Mouse (Mus musculus) kidney, postnatal 14 days (tissue): ENCODE measurements around the gene Mkks.
A peak's percentile ranks its signal among the peaks of the same experiment; 100 is the strongest.
"Not testable (repeated sequence)": the region's sequence is repeated elsewhere in the genome, so short reads cannot be mapped to it uniquely, and the experiment has no call there.

ENCODE experiments used
- DNase-seq: peaks from one replicate; pipeline ENCODE4 v3.0.0; 2022; ENCODE audit warnings: mixed read lengths

Gene Mkks

DNA sequence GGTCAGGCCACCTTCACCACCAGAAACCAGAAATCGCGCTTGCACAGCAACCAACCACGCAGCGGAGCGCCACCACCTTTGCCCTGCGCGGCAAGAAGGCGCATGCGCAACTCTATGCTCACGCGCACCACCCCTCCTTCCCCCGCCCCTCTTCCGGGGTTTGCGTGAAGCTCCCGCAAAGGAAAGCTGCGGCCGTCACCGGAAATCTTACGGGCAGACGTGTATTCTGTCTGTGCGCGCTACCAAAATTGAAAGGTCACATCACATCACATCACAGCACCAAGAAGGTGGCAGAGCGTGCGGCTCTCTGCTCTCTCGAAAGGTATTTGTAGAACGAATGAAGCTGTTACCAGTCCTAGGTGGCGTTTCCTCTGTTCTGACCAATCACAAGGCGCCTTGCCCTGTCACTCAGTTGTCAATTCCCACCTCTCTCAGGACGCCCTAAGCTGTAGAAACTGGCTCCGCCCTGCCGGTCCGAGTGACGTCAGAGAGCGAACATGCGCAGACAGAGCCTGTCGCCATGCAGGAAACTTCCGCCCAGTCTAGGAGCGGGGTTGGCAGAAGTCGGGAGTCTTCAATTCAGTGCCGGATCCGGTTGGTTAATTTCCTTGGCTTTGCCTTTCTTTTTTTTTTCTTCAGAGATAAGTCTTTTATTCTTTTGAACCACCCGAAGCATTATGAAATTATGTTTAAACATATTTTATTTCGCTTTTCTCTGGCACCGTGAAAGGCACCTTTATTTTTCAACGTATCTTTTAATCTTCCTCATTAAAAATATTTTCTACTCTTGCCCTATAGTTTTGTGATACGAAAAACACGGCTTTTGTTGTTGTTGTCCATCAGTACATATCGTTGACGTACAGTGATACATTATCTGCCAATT is at the start of gene Mkks, which contains the start of the genes Slx4ip and AL731706.1:
Mkks (minus strand) TSS at position 322 of the 883 bp plus-strand sequence.
Slx4ip (plus strand) TSS at position 151 of the 883 bp plus-strand sequence.
AL731706.1 (minus strand) TSS at position 322 of the 883 bp plus-strand sequence.
- DNase-seq, result peak; percentile 100

DNA sequence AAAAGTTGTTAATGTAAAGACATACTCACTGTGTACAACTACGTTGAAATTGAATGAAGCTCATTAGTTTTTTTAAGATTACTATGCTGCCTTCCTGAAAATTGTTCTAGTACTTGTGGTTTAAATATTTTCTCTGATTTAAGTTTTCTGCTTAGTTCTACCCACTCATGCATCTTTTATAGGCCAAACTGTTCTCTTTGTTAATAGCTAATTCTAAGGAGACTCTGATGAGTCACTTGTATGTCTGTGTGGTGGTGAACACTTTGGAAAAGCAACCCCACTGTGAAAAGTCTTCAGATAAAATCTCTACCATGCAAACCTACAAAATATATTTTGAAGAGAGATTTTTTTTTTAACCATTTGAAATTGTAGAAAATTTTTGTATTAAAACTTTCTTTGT is 47.1 kb upstream of the Mkks start:
- DNase-seq, result no peak

- no peak for DNase-seq
Measured at GRCm38 (mm10) chr2:136936391-136937288, 45.5 kb upstream of the Mkks start.

DNA sequence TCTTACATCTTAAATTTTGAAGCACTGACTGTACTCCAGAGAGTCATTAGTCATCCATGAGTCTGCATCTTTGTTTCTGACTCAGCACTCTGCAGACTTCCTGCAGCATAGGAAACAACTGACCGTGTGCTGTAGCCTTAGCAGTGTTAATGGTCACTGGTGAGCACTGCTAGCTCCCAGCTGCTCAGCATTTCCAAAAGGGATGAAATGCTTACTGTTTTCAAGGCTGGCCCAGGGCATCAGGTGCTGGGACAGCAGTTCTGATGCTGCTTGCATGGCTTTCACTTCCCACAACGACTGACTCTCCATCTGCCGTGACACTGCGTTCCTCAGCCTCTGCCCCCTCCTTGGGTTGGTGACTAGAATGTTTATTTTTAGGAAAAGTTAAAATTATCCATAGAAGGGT is 29.8 kb upstream of the Mkks start:
- peak; percentile 9 for DNase-seq

- no peak for DNase-seq
Measured at GRCm38 (mm10) chr2:136920257-136920993, 29.2 kb upstream of the Mkks start.

DNA sequence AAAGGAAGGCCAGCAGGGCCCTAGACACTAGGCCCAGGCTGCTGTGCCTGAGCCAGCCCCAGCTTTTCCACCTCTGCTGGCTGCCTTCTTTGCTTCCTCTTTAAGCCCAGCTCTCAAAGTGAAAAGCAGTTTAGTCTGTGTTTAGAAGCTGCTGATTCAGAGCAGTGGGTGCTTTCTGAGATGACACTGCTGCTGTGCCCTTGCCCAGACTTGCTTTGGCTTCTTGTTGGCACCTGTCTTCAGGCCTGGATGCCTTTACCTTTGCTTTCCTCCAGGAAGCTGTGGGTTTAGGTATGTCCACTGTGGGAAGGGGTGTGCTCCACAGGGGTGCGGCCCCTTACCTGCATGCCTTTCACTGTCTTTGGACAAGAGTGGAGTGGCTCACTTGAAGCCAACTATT is 28.2 kb upstream of the Mkks start:
- DNase-seq, result no peak

- DNase-seq, result no peak
Measured at GRCm38 (mm10) chr2:136914334-136914902, 23.2 kb upstream of the Mkks start.

DNA sequence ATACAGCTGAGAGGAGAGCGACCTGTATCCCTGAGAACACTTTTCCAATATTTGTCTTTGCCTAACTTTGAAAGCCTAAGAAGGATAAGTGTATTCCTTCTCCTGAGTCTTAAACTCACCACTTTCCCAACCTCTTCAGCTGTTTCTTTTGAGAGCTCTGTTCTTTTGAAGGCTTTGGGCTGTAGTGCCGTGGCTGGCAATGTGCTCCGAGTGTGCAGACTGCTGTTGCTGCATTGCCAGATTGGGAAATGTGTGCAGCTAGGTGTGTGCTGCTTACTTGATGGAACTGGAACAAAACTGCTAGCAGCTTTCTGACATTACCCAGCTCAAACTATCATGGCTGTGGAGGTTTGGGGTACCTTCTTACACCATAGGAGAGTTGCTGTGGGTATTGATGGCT is 21.8 kb upstream of the Mkks start:
- DNase-seq, result no peak

- peak; percentile 40 for DNase-seq
Measured at GRCm38 (mm10) chr2:136911958-136912411, 20.8 kb upstream of the Mkks start.

DNA sequence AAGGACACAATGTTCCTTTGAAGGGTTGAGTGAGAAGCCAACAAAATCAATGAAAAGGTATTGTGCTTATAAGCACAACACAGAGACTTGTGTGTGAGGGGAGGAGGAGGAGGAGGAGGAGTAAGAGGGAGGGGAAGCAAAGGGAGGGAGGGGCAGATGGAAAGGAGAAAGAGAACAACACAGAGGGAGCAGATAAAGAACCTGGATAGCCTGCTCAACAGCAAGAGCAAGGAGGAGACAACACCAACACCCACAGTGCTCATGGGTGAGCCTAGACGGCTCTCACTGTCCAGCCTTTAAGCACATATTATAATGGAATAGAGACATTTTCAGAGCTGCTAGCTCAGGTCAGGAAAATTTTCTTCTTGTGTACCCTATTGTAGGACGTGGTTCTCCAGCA is 18.1 kb upstream of the Mkks start:
- no peak for DNase-seq

DNA sequence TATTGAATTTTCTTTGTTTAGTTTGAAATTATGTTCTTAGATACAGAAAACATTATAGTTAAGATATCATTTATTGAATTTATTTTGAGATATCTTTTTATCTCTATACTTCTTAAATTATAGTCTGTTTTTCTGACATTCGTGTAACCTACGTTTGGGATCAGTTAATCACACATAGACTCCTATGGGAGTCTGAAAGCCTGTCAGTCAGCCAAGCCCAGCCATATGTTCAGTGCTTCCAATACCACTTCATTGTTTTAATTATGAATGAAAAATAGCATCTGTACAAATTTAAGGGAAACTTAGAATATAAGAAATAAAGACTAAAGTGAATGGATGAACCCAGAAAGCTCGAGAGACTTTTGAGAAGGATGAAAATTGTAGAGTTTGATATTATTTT is 17.4 kb upstream of the Mkks start:
- no peak for DNase-seq

GRCm38 (mm10) chr2:136896131-136896530 is 4.9 kb upstream of the Mkks start:
- no peak for DNase-seq

GRCm38 (mm10) chr2:136894494-136894893 is 3.3 kb upstream of the Mkks start:
- DNase-seq, result no peak

- peak; percentile 97 for DNase-seq
Measured at GRCm38 (mm10) chr2:136891951-136892371, 772 bp upstream of the Mkks start.

- not testable (repeated sequence) for DNase-seq
Measured at GRCm38 (mm10) chr2:136890716-136891067, 497 bp downstream of the Mkks start.

DNA sequence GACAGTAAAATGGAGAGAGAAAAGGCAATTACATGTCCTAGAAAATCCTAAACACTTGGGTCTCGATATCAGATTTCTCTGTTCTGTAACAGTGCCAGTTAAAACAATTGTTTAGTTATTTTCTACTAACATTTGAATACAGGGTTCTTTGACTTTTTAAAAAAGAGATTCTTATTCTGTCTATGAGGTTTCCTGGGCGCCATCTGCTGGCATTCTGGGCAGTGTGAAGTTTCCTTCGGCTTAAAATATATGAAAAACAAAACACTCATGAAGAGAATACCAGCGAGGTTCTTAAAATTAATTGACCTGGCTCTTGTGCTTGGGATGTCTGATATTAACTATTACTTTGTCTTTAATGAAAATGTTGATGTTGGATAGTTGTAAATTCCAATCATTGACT is 4.3 kb downstream of the Mkks start:
- peak; percentile 30 for DNase-seq

DNA sequence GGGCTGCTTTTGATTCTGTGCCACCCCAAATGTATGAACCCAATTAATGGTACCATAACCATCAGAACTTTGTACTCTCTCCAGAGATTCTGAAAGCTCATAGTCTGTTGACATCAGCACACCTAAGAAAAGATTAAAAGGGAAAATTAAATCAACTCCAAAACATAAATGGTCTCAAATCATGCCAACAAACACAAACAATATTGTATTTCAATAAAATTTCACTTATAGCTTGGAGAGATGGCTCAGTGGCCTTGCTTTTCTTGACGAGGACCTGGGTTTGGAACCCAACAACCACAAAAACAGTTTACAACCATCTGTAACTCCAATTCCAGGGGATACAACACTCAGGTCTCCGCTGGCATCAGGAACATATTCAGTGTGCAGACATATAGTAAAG is 5.6 kb downstream of the Mkks start, which contains the start of gene AL731706.2:
AL731706.2 (minus strand) TSS at position 101 of the 400 bp plus-strand sequence.
- DNase-seq, result no peak

GRCm38 (mm10) chr2:136854543-136855388 is 36.4 kb downstream of the Mkks start:
- no peak for DNase-seq

DNA sequence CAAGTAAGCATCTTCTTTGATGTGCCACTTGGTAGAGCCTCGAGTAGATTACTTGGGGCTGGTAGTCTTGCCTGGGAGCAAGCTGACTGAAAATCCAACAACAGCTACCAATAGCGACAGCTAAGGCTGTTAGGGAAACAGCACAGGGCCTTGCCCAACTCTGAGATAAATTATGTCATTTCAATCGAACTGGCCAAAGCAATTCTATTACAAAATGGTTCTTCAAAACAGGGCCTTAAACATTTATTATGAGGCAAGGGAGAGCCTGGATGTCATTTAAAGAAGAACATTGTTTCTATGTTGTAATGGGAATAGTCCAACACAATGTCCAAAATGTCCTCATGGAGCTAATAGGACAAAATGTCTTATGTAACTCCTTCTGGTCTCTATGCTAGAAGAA is 40.8 kb downstream of the Mkks start:
- DNase-seq, result no peak

GRCm38 (mm10) chr2:136837994-136838393 is 53.2 kb downstream of the Mkks start:
- no peak for DNase-seq

DNA sequence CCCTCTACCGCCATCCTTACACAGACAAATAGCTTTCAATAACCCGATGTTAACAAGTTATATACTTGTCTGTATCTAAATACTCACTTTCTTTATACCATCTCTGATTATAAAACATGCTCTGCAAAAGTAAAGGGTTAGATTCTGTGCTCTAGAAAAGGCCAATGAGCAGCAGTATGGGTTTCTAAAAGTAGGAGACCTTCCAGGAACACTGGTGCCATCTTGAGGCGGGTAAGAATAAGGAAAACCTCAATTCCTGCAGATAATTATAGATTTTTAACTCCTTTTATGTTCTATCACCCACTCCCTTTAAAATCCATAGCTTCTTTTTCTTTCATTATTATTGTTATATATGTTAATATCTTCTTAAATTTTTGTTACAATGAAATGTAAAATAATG is 55.3 kb downstream of the Mkks start:
- DNase-seq, result no peak
